Mouse (Mus musculus): ENCODE results near the gene Methig1. TPM values are rescaled to one million over a fixed set of nuclear protein-coding genes. Genes with fewer than 3 reads are reported as not detected.
"Not testable (repeated sequence)": the region's sequence is repeated elsewhere in the genome, so short reads cannot be mapped to it uniquely, and the experiment has no call there.

The Methig1 gene
- total and polyA plus RNA-seq, 2 experiments from 2014 or later = 0.31 TPM; not detected in 1

DNA sequence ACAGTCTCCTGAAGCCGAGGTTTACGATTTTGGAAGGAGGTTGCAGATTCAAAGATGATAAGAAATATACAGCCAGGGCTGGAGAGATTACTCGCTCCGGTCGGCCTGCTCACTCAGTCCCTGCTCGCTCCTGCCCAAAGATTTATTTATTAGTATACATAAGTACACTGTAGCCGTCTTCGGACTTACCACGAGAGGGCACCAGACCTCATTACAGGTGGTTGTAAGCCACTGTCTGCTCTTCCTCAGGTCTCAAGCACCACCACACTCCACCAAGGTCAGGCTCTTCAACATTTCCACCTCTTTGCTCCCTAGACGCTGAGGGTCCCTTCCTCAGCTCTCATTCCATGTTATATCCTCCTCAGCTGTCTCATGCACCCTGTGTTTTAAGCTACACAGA lies 15.1 kb upstream of the Methig1 start:
- ATAC-seq; H3K4me3 ChIP-seq (ENCODE audit: low read length); H3K4me2 ChIP-seq (ENCODE audit: low read depth, low read length); H3K27me3 ChIP-seq (ENCODE audit: insufficient read depth, low read length); H3K9me3 ChIP-seq (ENCODE audit: low read length); H3K9ac ChIP-seq (replicated peaks; ENCODE audit: low read length); H3K36me3 ChIP-seq (ENCODE audit: insufficient read depth, low read length); H3K27ac ChIP-seq; H3K4me1 ChIP-seq (ENCODE audit: insufficient read depth, low read length): not testable (repeated sequence)
- TF ChIP-seq CTCF (IDR thresholded peaks at IDR 0.05; ENCODE audit: low read depth) = peak; percentile 57
- 32% methylated on average over 9 of the region's 10 CpGs for WGBS
- peak; percentile 49 for DNase-seq (ENCODE audit: low spot score)

DNA sequence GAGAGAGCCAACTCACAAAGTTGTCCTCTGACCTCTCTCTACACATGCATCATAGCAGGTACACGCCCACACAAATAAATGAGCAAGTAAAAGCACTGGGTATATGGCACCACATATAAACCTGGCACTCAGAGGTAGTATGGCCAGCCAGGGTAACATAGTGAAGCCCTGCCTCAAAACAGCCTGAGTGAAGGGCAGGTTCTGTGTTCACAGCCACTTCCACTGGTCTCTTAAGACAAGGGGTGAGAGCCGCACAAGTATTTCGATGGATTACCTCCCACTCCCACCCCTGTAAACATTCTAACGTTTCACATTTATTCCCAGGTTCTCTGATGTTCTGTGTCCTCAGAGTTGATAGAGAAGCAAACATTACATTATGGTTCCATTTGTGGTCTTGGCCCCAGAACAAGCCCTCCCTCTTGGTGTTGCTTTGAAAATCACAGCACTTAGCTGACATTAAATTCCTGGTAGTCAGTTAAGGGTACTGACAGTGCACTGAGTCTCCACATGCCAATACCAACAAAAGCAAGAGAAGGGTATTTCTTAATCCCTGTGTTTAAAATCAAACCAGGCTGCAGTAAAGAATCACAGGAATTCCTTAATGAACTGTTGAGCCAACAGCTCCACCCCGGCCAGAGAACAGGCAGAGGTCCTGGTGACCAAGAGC lies 11.5 kb upstream of the Methig1 start:
- not testable (repeated sequence) for H3K27ac ChIP-seq; DNase-seq (ENCODE audit: low spot score); H3K4me2 ChIP-seq (ENCODE audit: low read depth, low read length); H3K27me3 ChIP-seq (ENCODE audit: insufficient read depth, low read length); ATAC-seq; H3K4me1 ChIP-seq (ENCODE audit: insufficient read depth, low read length); H3K9me3 ChIP-seq (ENCODE audit: low read length); H3K36me3 ChIP-seq (ENCODE audit: insufficient read depth, low read length); H3K4me3 ChIP-seq (ENCODE audit: low read length); H3K9ac ChIP-seq (replicated peaks; ENCODE audit: low read length)
- WGBS = 77% methylated on average over 4 of the region's 5 CpGs

DNA sequence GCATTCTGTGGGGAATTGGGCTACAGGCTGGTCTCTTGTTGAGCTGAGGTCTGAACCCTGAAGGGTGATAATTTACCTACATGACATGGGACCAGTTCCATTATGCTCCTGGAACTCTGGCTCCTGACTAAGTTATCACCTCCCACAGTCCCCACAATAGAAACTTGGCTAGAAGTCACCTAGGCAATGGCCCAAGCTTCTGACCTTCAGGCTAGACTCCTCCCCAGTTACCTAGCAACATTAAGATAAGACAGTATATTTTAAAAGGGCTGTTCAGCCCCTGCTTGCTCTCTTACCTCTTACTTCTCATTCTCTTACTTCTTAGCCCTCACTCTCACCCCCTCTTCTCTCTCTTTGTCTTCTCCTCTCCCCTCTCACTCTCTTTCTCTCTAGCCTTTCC lies 7.5 kb upstream of the Methig1 start:
- no peaks in the 10 kb centered on the region for H3K36me3 ChIP-seq (ENCODE audit: insufficient read depth, low read length)
- no peak overlapping the region for H3K9ac ChIP-seq (replicated peaks; ENCODE audit: low read length)
- ATAC-seq (no peak), DNase-seq (ENCODE audit: low spot score) (no peak)
- no peak for TF ChIP-seq CTCF (IDR thresholded peaks at IDR 0.05; ENCODE audit: low read depth)
- H3K9me3 ChIP-seq (ENCODE audit: low read length) = no peaks in the 10 kb centered on the region
- no peak overlapping the region for H3K4me2 ChIP-seq (ENCODE audit: low read depth, low read length)
- no peak overlapping the region for H3K27ac ChIP-seq
- no peak overlapping the region for H3K4me3 ChIP-seq (ENCODE audit: low read length)
- no peaks in the 10 kb centered on the region for H3K27me3 ChIP-seq (ENCODE audit: insufficient read depth, low read length)
- H3K4me1 ChIP-seq (ENCODE audit: insufficient read depth, low read length) = no peaks in the 10 kb centered on the region

DNA sequence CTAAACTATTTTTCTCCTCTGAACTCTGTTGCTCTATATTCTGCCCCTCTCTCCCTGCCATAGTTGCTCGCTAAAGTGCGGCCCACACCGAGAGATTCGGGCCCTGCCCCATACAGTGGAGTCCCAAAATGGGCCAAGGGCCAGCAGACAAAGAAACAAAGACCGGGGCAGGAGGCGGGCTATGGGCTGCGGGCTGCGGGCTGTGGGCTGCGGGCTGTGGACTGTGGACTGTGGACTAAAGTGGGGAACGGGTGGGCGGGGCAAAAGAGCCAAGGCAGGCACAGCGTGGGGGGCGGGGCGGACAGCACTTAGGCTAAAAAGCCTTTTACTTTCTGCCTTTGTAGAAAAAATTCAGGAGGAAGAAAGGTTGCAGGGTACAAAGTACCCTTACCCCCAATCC lies 6.2 kb upstream of the Methig1 start:
- 60% methylated on average over 14 of the region's 14 CpGs for WGBS
- Histone ChIP-seq H3K4me2 (ENCODE audit: low read depth, low read length) (no peak overlapping the region), H3K27me3 (ENCODE audit: insufficient read depth, low read length) (no peaks in the 10 kb centered on the region), H3K4me1 (ENCODE audit: insufficient read depth, low read length) (no peaks in the 10 kb centered on the region), H3K27ac (no peak overlapping the region), H3K9me3 (ENCODE audit: low read length) (no peaks in the 10 kb centered on the region), H3K36me3 (ENCODE audit: insufficient read depth, low read length) (no peaks in the 10 kb centered on the region), H3K9ac (replicated peaks; ENCODE audit: low read length) (no peak overlapping the region), H3K4me3 (ENCODE audit: low read length) (no peak overlapping the region)
- no peak for ATAC-seq
- no peak for TF ChIP-seq CTCF (IDR thresholded peaks at IDR 0.05; ENCODE audit: low read depth)
- DNase-seq (ENCODE audit: low spot score) = no peak

DNA sequence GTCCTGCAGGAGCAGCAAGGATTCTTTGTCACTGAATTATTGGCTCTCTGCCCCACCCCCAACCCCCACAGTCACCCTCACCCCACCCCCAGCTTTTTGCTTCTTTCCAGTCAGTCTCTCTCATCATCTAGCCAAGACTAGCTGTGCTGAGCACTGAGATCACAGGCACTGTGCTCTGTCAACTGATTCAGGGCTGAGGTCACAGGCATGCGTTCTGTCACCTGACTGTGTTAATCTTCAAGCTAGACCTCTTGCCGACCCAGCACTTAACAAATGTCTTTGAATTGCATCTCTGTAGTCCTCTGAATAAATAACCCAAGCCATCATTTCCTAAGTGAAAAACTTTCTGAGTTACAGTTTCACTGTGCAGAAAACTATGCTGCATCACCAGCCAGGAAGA lies 3.5 kb upstream of the Methig1 start:
- Histone ChIP-seq H3K4me3 (ENCODE audit: low read length) (no peak overlapping the region), H3K27ac (no peak overlapping the region), H3K27me3 (ENCODE audit: insufficient read depth, low read length) (no peaks in the 10 kb centered on the region), H3K9me3 (ENCODE audit: low read length) (no peaks in the 10 kb centered on the region), H3K9ac (replicated peaks; ENCODE audit: low read length) (no peak overlapping the region), H3K36me3 (ENCODE audit: insufficient read depth, low read length) (no peaks in the 10 kb centered on the region), H3K4me2 (ENCODE audit: low read depth, low read length) (no peak overlapping the region), H3K4me1 (ENCODE audit: insufficient read depth, low read length) (no peaks in the 10 kb centered on the region)
- WGBS = 50% methylated on average over 2 of the region's 2 CpGs
- TF ChIP-seq CTCF (IDR thresholded peaks at IDR 0.05; ENCODE audit: low read depth) = no peak
- no peak for ATAC-seq
- no peak for DNase-seq (ENCODE audit: low spot score)

DNA sequence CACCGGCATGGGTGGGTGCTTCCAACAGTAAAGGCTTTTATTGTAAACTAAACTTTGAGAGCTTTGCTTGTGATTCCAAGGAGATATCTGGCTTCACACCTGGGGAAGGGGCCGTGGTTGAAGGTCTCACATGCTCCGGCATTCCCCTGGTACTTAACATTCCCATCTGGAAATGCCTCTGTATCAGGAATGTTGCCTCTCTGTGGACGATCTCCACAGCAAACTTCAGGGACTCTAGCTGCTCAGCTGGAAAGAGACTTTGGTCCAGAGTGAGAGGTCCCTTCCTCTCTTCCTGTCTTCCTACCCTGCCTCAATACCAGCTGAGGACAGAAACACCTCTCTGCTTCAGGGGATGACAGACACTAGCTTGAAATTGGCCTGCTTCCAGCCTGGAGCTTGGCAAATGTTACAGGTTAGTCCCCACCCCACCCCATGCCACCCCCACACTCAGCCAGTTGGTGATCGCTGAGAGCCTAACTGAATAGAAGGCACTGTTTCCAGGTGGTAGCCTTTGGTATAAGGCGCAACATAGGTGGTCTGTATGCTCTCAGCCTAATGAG lies 1.4 kb upstream of the Methig1 start:
- Histone ChIP-seq H3K4me3 (ENCODE audit: low read length) (no peak overlapping the region), H3K9ac (replicated peaks; ENCODE audit: low read length) (no peak overlapping the region), H3K27me3 (ENCODE audit: insufficient read depth, low read length) (no peaks in the 10 kb centered on the region), H3K36me3 (ENCODE audit: insufficient read depth, low read length) (no peaks in the 10 kb centered on the region), H3K9me3 (ENCODE audit: low read length) (no peaks in the 10 kb centered on the region), H3K4me1 (ENCODE audit: insufficient read depth, low read length) (no peaks in the 10 kb centered on the region), H3K4me2 (ENCODE audit: low read depth, low read length) (no peak overlapping the region), H3K27ac (no peak overlapping the region)
- DNase-seq (ENCODE audit: low spot score) = no peak
- WGBS = 74% methylated on average over 6 of the region's 6 CpGs
- ATAC-seq = no peak
- no peak for TF ChIP-seq CTCF (IDR thresholded peaks at IDR 0.05; ENCODE audit: low read depth)

DNA sequence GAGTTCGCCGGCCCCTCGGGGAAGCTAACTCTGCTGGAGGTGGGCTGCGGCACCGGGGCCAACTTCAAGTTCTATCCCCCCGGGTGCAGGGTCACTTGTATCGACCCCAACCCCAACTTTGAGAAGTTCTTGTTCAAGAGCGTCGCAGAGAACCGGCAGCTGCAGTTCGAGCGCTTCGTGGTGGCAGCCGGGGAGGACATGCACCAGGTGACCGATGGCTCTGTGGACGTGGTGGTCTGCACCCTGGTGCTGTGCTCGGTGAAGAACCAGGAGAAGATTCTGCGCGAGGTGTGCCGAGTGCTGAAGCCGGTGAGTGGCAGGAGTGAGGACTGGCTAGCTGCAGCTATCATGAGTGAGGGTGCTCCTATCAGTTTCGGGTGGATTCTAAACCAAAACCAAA lies 450 bp downstream of the Methig1 start:
- 91% methylated on average over 22 of the region's 22 CpGs for WGBS
- not testable (repeated sequence) for H3K9ac ChIP-seq (replicated peaks; ENCODE audit: low read length); ATAC-seq; H3K4me2 ChIP-seq (ENCODE audit: low read depth, low read length); H3K4me1 ChIP-seq (ENCODE audit: insufficient read depth, low read length); H3K9me3 ChIP-seq (ENCODE audit: low read length); H3K27me3 ChIP-seq (ENCODE audit: insufficient read depth, low read length); H3K4me3 ChIP-seq (ENCODE audit: low read length); H3K36me3 ChIP-seq (ENCODE audit: insufficient read depth, low read length); H3K27ac ChIP-seq; DNase-seq (ENCODE audit: low spot score)

Measured in hindbrain, postnatal 0 days (tissue).